Mouse (Mus musculus) urinary bladder, postnatal 4 days (tissue): ENCODE measurements around the gene Chil4.

Experiments
- DNase-seq, 2 experiments: peaks; one replicate each; pipeline ENCODE4 v3.0.0; 2021 to 2022; ENCODE audit warnings: low spot score in 2 of 2

The Chil4 gene

GRCm38 (mm10) chr3:106170522-106171053 lies 48.7 kb downstream of the Chil4 start:
- no peak for DNase-seq

- DNase-seq: no peak
These were observed 51.8 kb downstream of the Chil4 start, which contains the start of gene Chil3 for GRCm38 (mm10) chr3:106167464-106167863. Gene Chil3, minus strand, starts transcription at chr3:106167564.

DNA sequence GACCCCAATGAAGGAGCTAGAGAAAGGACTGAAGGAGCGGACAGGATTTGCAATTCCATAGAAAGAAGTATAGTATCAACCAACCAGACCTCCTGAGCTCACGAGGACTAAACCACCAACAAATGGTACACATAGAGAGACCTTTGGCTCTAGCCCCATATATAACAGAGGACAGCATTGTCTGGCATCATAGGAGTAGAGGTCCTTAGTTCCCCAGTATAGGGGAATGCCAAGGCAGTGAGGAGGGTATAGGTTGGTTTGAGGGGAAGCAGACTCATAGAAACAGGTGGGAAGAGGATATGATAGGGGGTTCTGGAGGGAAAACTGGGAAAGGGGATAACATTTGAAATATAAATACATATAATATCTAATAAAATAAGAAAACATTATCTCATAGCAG lies 64.9 kb downstream of the Chil4 start:
- no peak for DNase-seq
